Comparison of ENCODE assay signal across 15 mouse cellular contexts in the genomic region with DNA sequence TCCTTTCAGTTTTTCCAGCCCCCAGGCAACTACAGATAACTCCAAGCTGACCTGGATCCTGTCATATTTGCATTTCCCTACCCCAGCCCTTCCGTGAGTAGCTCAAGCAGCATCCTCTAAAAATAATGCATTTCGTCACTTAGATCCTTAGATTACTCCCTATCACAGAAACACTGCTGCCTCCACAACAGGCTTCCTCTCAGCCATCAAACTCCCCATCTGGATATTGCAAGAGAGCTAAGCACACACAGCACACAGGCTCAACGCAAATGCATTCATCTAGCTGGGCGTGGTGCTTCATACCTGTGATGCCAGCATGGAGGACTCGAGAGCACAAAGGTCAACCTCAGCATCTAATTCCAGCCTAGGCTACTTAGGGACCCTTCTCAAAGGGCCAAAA.
A peak's percentile ranks its signal among the peaks of the same experiment; 100 is the strongest.
DNase-seq lines count a peak whose midpoint lies in the region; ATAC-seq and TF ChIP-seq lines count a peak whose summit lies in the region.
"Had no signal": no experiment of that assay in that cellular context is flagged by ENCODE, and none has a peak within 500 bp of the region (broad histone marks: within the 10 kb centered on the region; RNA-seq: fewer than 3 reads in every experiment).

No protein-coding gene starts in this region.

- no peak for DNase-seq in forebrain, embryonic 10.5 days (ENCODE audit: extremely low spot score, low spot score)
- no peak for DNase-seq in forebrain, postnatal 0 days
- DNase-seq in left cerebral cortex, postnatal 25 days (ENCODE audit: low spot score in 2 of 2) = peak; percentile 12 to 77
- DNase-seq in left cerebral cortex, adult 11 months (ENCODE audit: low spot score) = no peak
- DNase-seq in right cerebral cortex, postnatal 25 days = peak; percentile 16
- DNase-seq in right cerebral cortex, postnatal 10 days (ENCODE audit: low spot score in 2 of 2) = no peak
- no peak for DNase-seq in heart, postnatal 14 days
- DNase-seq: cerebellum, postnatal 25 days; gastrocnemius, postnatal 10 days had no signal

- intact Hi-C loops in left cerebral cortex, postnatal 25 days (cut with DNase I) = no loop called here
- intact Hi-C loops in heart, postnatal 14 days (cut with DNase I) = no loop called here

- H3K9ac ChIP-seq in forebrain, postnatal 0 days = no peak overlapping the region
- H3K9ac ChIP-seq: hindbrain, embryonic 15.5 days had no signal

- no peaks in the 10 kb centered on the region; the same call in 1 of the 2 replicates for H3K9me3 ChIP-seq in forebrain, embryonic 10.5 days
- H3K9me3 ChIP-seq in forebrain, postnatal 0 days (ENCODE audit: low read length) = no peaks in the 10 kb centered on the region
- H3K9me3 ChIP-seq: G1E; hindbrain, embryonic 15.5 days had no signal

- no peaks in the 10 kb centered on the region for H3K27me3 ChIP-seq in forebrain, embryonic 10.5 days (ENCODE audit: poor library complexity, severe bottlenecking)
- no peaks in the 10 kb centered on the region for H3K27me3 ChIP-seq in forebrain, postnatal 0 days (ENCODE audit: insufficient read depth, low read length)
- H3K27me3 ChIP-seq: hindbrain, embryonic 15.5 days had no signal

- H3K4me3 ChIP-seq in forebrain, embryonic 10.5 days = no peak overlapping the region
- H3K4me3 ChIP-seq in forebrain, postnatal 0 days (ENCODE audit: low read depth, low read length) = no peak overlapping the region
- H3K4me3 ChIP-seq: hindbrain, embryonic 15.5 days had no signal

- H3K4me2 ChIP-seq in forebrain, postnatal 0 days (ENCODE audit: low read depth) = no peak overlapping the region
- H3K4me2 ChIP-seq: heart, embryonic 11.5 days; hindbrain, embryonic 15.5 days; liver, embryonic 11.5 days had no signal

- H3K27ac ChIP-seq in forebrain, embryonic 10.5 days = 0 out of 2 replicates have a peak overlapping the region, but pooled peaks have one; percentile 53
- H3K27ac ChIP-seq in forebrain, postnatal 0 days (ENCODE audit: low read depth, low read length) = no peak overlapping the region
- H3K27ac ChIP-seq: hindbrain, embryonic 15.5 days; kidney, postnatal 0 days had no signal

- TF ChIP-seq CTCF in forebrain, postnatal 0 days (IDR thresholded peaks at IDR 0.05; ENCODE audit: low read depth) = no peak

- no peak for ATAC-seq in forebrain, postnatal 0 days
- 0 out of 2 replicates have a peak, but pooled peaks have one; percentile 16 for ATAC-seq in megakaryocyte progenitor cell, adult 5-6 weeks (replicated peaks; ENCODE audit: poor library complexity)

- no peaks in the 10 kb centered on the region for H3K36me3 ChIP-seq in forebrain, embryonic 10.5 days (replicated peaks)
- H3K36me3 ChIP-seq in forebrain, postnatal 0 days (ENCODE audit: insufficient read depth) = no peaks in the 10 kb centered on the region
- H3K36me3 ChIP-seq: G1E; hindbrain, embryonic 15.5 days had no signal

- H3K4me1 ChIP-seq in forebrain, embryonic 10.5 days = peaks cover 45% of the 10 kb centered on the region
- peaks cover 3% of the 10 kb centered on the region; the same call in 1 of the 2 replicates for H3K4me1 ChIP-seq in forebrain, postnatal 0 days (ENCODE audit: insufficient read depth)

- WGBS in forebrain, embryonic 10.5 days = 68% methylated on average over 5 of the region's 5 CpGs
- WGBS in forebrain, postnatal 0 days = 63% methylated on average over 5 of the region's 5 CpGs

Comparison
In these comparisons a context has a peak if more than half of its experiments do, and no peak if none do; other contexts are left out.
1. DNase-seq: peak in left cerebral cortex, postnatal 25 days (2 of 2) and right cerebral cortex, postnatal 25 days (single experiment); none in forebrain, embryonic 10.5 days (single experiment), forebrain, postnatal 0 days (single experiment), left cerebral cortex, adult 11 months (single experiment), right cerebral cortex, postnatal 10 days (0 of 2) and heart, postnatal 14 days (0 of 2).